Mouse (Mus musculus) telencephalon, adult 2 months (tissue): ENCODE data around the gene Fam120b.
"Not testable (repeated sequence)": the region's sequence is repeated elsewhere in the genome, so short reads cannot be mapped to it uniquely, and the experiment has no call there.

Source experiments
- DNase-seq: peaks from one replicate; pipeline ENCODE4 v3.0.0-alpha.2; 2011; ENCODE audit warnings: low read depth, low spot score

The Fam120b gene

GRCm38 (mm10) chr17:15431551-15431950, 35.5 kb downstream of the Fam120b start:
- no peak for DNase-seq

GRCm38 (mm10) chr17:15432036-15432435, 36.0 kb downstream of the Fam120b start:
- DNase-seq = no peak

- no peak for DNase-seq
Observed at GRCm38 (mm10) chr17:15434748-15435147, 38.7 kb downstream of the Fam120b start.

GRCm38 (mm10) chr17:15440067-15440462, 44.1 kb downstream of the Fam120b start:
- DNase-seq = no peak

GRCm38 (mm10) chr17:15440463-15441121, 44.6 kb downstream of the Fam120b start:
- DNase-seq = no peak

- no peak for DNase-seq
Observed at GRCm38 (mm10) chr17:15445421-15445820, 49.4 kb downstream of the Fam120b start.

- no peak for DNase-seq
Observed at GRCm38 (mm10) chr17:15447831-15448230, 51.8 kb downstream of the Fam120b start.

- not testable (repeated sequence) for DNase-seq
Observed at GRCm38 (mm10) chr17:15449144-15449543, 53.1 kb downstream of the Fam120b start.

GRCm38 (mm10) chr17:15449606-15450005, 53.6 kb downstream of the Fam120b start:
- DNase-seq = no peak

GRCm38 (mm10) chr17:15455203-15455602, 59.2 kb downstream of the Fam120b start:
- DNase-seq = no peak

GRCm38 (mm10) chr17:15456595-15456994, 60.6 kb downstream of the Fam120b start:
- no peak for DNase-seq

- DNase-seq = no peak
Observed at GRCm38 (mm10) chr17:15459761-15460160, 63.8 kb downstream of the Fam120b start.

GRCm38 (mm10) chr17:15461921-15462495, 66.0 kb downstream of the Fam120b start:
- no peak for DNase-seq

- peak; percentile 28 for DNase-seq
Observed at GRCm38 (mm10) chr17:15467669-15468068, 71.7 kb downstream of the Fam120b start.

GRCm38 (mm10) chr17:15472671-15473070, 76.7 kb downstream of the Fam120b start:
- no peak for DNase-seq
